Mouse (Mus musculus) cerebellum, postnatal 25 days (tissue): ENCODE results near the gene Fbln7.

ENCODE experiments used
- DNase-seq, 2 experiments: peaks; one replicate each; pipeline ENCODE4 v3.0.0; 2021; ENCODE audit warnings: mixed read lengths in 2 of 2

Gene Fbln7

GRCm38 (mm10) chr2:128862636-128863035, at the start of gene Fbln7:
Gene Fbln7, plus strand, starts transcription at chr2:128862981.
- DNase-seq: no peak

GRCm38 (mm10) chr2:128816311-128816710, 46.5 kb upstream of the Fbln7 start:
- no peak for DNase-seq

DNA sequence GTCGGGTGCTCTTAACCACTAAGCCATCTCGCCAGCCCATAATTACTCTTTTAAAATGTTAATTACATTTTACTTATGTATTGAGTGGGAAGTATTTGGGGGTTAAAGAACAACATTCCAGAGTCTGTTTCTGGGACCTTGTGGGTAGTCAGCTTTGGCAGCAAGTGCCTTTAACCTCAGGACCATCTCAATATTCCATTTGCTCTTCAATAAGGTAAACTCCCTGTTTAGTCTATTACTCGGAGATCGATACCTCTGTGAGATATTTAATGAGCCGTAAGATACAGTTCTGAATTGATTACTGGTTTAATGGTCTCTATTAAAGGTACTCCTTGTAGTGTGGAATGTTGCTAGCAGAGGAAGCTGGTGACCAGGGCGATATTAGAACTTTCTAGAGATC, 45.9 kb upstream of the Fbln7 start:
- DNase-seq: no peak

GRCm38 (mm10) chr2:128817387-128817785, 45.4 kb upstream of the Fbln7 start:
- DNase-seq: peak in 1 of 2 experiments; percentile 63

DNA sequence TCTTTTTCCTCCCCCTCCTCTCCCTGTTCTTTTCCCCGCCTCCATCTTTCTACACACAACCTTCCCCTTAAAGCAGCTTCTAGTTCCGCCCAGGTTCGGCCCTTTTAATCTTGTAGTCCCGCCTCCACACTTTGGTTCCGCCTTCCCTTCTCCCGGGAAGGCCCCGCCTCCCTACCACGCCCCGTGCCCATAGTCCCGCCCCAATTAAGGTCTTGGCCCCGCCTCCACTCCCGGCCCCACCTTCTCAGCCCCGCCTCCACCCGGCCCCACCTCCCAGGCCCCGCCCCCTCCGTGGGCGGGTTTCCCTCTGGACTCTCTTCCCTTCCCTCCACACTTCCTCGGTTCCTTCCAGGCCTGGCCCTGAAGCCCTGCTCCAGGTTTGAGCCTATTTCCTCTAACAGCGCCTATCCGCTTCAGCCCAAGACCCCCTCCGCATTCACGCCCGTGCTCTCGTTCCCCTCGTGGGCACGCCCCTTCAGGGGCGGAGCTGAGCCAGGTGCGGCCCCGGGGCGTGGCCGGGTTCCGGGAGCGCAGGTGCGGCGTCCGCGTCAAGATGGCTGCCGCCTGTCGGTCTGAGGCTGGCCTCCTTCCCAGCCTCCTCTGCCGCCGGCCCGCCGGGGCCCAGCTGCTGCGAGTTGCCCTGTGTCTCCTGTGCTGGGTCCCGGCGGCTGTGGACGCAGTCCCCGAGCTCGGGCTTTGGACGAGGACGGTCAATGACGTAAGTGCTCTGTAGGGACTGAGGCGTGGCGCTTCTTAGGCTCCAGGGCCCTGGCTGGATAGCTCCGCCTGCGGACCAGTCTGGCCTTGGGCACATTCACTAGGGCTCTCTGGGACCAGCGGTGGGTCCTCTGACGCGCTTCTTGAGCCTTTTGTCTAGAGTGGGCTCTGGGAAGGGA, 44.7 kb upstream of the Fbln7 start, which contains the start of gene Tmem87b:
Tmem87b (plus strand) TSS at position 333 of the 896 bp plus-strand sequence.
- DNase-seq: peak; percentile 99

GRCm38 (mm10) chr2:128818956-128819643, 43.7 kb upstream of the Fbln7 start:
- no peak for DNase-seq

- no peak for DNase-seq
Measured at GRCm38 (mm10) chr2:128820631-128821030, 42.1 kb upstream of the Fbln7 start.

- DNase-seq: no peak
Measured at GRCm38 (mm10) chr2:128823893-128824292, 38.9 kb upstream of the Fbln7 start.

- no peak for DNase-seq
Measured at GRCm38 (mm10) chr2:128827787-128828186, 35.0 kb upstream of the Fbln7 start.

DNA sequence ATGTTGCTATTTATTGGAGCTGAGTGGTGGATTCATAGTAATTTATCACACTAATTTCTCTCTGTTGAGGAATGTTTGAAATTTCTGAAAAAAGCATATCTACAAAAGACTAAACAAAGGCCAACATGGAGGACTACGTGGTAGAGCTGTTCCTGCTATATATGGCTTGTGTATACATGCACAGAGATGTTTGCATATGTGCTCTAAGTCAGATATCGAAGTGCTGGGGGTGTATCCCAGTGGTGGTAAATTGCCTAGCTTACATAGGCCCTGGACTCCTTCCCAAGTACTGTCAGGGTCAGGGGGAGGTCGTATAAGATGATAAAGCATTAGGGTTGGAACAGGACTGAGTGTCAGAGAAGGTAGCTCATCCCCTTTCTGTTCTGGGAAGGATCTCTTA, 30.2 kb upstream of the Fbln7 start:
- DNase-seq: no peak

DNA sequence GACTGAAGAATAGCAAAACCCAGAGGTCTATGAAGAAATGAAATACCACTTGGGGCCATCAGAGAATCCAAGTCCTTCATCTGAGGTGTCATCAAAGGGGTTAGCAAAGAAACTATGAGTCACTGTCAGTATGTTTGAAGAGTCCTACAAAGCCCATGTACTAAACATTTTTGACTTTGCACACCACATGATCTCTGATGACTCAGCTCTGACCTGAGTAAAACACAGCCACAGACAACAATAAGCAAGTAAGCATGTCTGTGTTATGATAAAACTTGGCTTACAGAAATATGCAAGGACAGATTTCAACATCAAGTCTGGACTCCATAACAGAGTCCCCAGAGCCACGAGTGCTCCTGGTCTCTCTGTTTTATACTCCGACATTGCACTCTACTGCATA, 29.7 kb upstream of the Fbln7 start:
- DNase-seq: no peak

GRCm38 (mm10) chr2:128833435-128833834, 29.3 kb upstream of the Fbln7 start:
- no peak for DNase-seq

DNA sequence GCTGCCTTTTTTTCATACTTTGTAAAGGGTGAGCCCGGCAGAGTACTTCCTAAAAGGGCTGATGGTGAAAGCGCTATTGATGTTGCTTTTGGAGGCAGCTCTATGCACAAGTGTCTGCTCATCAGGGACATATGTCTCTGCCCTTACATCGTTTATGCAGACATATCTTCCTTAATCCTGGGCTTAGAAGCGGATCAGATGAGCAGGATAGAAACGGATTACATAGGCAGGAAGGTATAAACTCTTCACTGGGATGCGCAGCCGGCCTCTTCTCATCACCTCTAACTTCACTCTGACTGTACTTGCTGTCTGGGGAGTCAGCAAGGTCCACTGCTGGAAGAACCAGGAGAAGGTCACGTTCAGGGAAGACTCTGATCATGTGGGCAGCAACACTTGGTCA, 25.2 kb upstream of the Fbln7 start:
- no peak for DNase-seq

DNA sequence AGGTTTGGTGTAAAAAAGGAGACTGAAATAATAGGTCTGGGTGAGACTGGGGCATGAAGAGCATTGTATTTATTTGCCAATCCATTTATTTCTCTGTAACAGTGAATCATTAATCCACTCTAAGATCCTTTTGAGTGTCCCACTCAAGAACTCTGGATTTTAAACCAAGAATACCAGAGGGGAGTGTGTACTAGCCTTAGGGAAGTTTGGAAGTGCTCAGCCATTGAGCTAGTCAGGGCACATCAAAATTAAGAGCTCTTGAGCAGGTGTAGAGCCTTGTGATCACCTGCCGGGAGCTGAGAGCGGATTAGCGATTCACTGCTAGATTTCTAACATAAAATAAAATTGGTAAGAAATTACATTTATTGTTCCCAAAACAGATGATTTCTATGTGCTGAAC, 24.2 kb upstream of the Fbln7 start:
- no peak for DNase-seq

DNA sequence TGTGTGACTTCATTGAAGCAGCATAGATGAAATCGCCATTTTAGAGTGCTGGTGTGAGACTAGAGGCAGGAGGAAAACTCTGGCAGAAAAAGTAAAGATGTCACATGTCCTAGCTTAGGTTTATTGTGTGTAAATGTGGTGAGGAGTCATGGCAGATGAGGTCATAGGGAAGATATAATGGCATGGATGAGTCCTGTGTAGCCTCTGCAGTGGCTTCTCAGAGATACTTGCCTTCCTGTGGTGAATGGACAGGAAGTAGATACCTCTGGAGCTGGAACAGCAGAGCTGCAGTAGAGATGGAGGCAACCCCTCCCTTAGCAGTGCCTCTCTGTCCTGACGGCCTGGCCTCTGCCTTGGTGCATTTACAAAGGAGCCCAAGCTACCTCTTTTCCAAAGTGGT, 23.3 kb upstream of the Fbln7 start:
- DNase-seq: no peak

DNA sequence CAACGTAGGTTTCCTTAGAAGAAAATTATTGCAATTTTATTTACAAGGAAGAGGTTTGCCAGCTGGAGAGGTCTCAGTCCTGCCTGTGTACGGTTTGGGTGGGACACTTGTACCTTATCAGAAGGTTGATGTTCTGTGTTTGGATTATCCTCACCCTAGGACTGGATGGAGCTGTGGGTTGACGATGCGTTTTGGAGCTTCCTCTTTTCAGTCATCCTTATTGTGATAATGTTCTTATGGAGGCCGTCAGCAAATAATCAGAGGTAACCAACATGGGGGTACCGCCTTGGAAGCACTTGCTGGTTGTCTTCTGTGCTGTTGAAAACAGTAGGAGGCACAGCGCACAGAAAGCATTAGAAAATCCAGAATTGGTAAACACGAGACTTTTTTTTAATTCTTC, 20.3 kb upstream of the Fbln7 start:
- no peak for DNase-seq

DNA sequence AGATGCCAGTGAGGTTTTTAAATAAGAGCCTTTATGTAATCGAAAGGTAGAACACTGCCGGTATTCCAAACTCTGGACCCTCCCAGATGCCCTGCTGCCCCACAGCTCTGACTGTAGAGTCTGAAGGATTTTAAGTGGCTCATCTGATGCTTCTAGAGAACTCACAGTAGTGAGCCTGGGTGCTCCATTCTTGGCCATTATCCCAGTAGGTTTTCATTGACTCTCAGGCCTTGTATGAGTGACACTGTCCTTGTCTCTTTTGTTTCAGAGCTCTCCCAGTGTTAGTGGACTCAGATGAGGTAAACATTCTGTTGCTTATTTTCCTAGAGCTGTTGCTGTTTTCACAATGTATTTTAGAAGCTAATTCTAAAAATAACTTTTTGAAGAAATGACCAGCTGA, 12.7 kb upstream of the Fbln7 start:
- no peak for DNase-seq

GRCm38 (mm10) chr2:128856673-128857072, 6.1 kb upstream of the Fbln7 start:
- DNase-seq: no peak

DNA sequence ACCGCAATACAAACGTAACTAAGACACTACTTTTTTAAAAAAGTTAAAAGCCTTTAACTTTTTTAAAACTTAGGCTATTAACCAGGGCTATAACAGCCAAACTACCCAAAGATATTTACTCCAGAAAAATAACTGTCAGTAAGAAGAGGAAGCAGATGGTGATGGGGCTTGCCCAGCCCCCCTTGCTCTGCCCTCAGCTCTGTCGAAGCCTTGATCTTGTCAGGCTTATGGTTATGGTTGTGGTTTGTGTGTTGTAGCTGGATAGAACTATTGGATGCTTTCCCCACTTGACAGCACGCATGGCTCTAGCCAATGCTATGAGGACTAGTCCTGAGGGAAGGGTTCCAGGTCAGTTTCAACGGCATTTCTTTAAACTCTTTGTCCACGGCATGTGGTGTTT, 3.8 kb upstream of the Fbln7 start:
- no peak for DNase-seq

GRCm38 (mm10) chr2:128859861-128860260, 2.9 kb upstream of the Fbln7 start:
- DNase-seq: peak in 1 of 2 experiments; percentile 31

- peak; percentile 59 to 71 for DNase-seq
Measured at GRCm38 (mm10) chr2:128863777-128864331, 1.1 kb downstream of the Fbln7 start.

DNA sequence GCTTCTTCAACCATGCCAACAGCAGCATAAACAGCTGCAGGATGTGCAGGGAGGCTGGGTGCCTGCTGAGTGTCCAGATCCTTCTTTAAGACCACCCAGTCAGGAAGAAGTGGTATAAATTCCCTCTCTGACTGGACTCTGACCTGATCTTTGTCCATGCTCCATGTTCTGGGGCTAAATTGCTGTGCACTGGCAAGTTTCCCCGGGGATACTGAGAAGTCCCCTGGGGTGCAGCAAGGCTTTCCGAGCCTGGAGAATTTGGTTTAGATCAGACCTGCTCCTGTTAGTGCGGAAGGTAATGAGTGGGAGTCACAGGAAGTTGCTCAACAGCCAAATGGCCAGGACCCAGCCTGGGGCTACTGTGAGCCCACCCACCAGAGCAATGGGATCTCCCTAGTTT, 2.3 kb downstream of the Fbln7 start:
- no peak for DNase-seq

- no peak for DNase-seq
Measured at GRCm38 (mm10) chr2:128871656-128872055, 8.9 kb downstream of the Fbln7 start.

- DNase-seq: no peak
Measured at GRCm38 (mm10) chr2:128872256-128872655, 9.5 kb downstream of the Fbln7 start.
